Mouse (Mus musculus) myocyte (in vitro differentiated cells): ENCODE results near the gene Mfap5.

Experiments used
- MYOD1 ChIP-seq, 3 experiments: IDR thresholded peaks; one replicate each; pipeline ENCODE4 v1.6.1; 2011; ENCODE audit warnings: control low read depth in 2 of 3, low read depth in 2 of 3, mild to moderate bottlenecking in 2 of 3, moderate library complexity in 1 of 3; ENCODE audit not compliant: insufficient read length in 2 of 3, control insufficient read depth in 1 of 3
- POLR2A ChIP-seq: IDR thresholded peaks from one replicate; pipeline ENCODE4 v1.6.1; 2011; ENCODE audit warnings: low read depth, mild to moderate bottlenecking, control low read depth, moderate library complexity; ENCODE audit not compliant: insufficient read length

GRCm38 (mm10) chr6:122545948-122546347, 40.3 kb downstream of the Mfap5 start:
- no peak for TF ChIP-seq POLR2A
- TF ChIP-seq MYOD1 (IDR thresholded peaks at IDR 0.05; ENCODE audit: control insufficient read depth in 1 of 3, insufficient read length in 2 of 3, low read depth in 2 of 3), result no peak
